Mouse (Mus musculus): Measurements from ENCODE around the gene Rras. TPM values are rescaled to one million over a fixed set of nuclear protein-coding genes. Genes with fewer than 3 reads are reported as not detected.

The Rras gene
- polyA plus RNA-seq, 1 experiment from 2014 or later, result 17.7 TPM

DNA sequence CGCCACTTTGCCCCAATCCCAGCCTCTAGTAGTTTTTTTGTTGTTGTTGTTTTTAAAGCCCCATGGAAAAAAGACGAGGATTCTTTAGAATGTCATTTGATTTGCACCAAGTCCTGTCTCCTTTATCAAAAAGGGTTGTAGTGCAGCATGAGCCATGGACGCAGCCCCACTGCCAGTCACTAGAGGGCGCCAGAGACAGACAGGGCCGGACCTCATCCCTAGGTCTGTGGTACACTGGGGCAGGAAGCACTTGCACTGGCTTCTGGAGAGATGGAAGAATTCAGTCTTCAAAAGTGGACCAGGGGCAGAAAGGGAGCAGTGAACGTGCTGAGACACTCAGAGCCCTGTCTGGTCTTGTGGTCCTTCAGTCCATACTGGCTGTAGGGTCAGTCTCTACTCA is 34.7 kb upstream of the Rras start:
- no peak overlapping the region for H3K9ac ChIP-seq (ENCODE audit: low read length)
- H3K36me3 ChIP-seq (ENCODE audit: control insufficient read depth, insufficient read depth, low read length), result peaks cover 35% of the 10 kb centered on the region
- no peaks in the 10 kb centered on the region for H3K27me3 ChIP-seq (ENCODE audit: control insufficient read depth, insufficient read depth, low read length)
- no peak overlapping the region for H3K4me2 ChIP-seq (ENCODE audit: low read depth)
- no peak for ATAC-seq (ENCODE audit: insufficient read depth, low FRiP score, low TSS enrichment)
- H3K27ac ChIP-seq (ENCODE audit: low read depth, low read length), result no peak overlapping the region
- H3K4me3 ChIP-seq (ENCODE audit: low read depth, low read length), result no peak overlapping the region
- H3K4me1 ChIP-seq (ENCODE audit: control insufficient read depth, insufficient read depth, low read length), result peaks cover 6% of the 10 kb centered on the region
- peak; percentile 88 for DNase-seq (ENCODE audit: low spot score)
- 39% methylated on average over 6 of the region's 6 CpGs for WGBS
- no peaks in the 10 kb centered on the region for H3K9me3 ChIP-seq (ENCODE audit: control insufficient read depth, low read length)

GRCm38 (mm10) chr7:44983944-44984832 is 33.6 kb upstream of the Rras start:
- WGBS, result 88% methylated on average over 7 of the region's 7 CpGs
- Histone ChIP-seq H3K27me3 (ENCODE audit: control insufficient read depth, insufficient read depth, low read length) (no peaks in the 10 kb centered on the region), H3K36me3 (ENCODE audit: control insufficient read depth, insufficient read depth, low read length) (peaks cover 27% of the 10 kb centered on the region), H3K4me3 (ENCODE audit: low read depth, low read length) (peak overlapping the region; percentile 93), H3K9me3 (ENCODE audit: control insufficient read depth, low read length) (no peaks in the 10 kb centered on the region), H3K4me2 (ENCODE audit: low read depth) (peak overlapping the region; percentile 59), H3K9ac (ENCODE audit: low read length) (no peak overlapping the region; the same call in 1 of the 2 replicates), H3K27ac (ENCODE audit: low read depth, low read length) (0 out of 2 replicates have a peak overlapping the region, but pooled peaks have one; percentile 29), H3K4me1 (ENCODE audit: control insufficient read depth, insufficient read depth, low read length) (peaks cover 8% of the 10 kb centered on the region)
- DNase-seq (ENCODE audit: low spot score) (no peak), ATAC-seq (ENCODE audit: insufficient read depth, low FRiP score, low TSS enrichment) (no peak)

- ATAC-seq (ENCODE audit: insufficient read depth, low FRiP score, low TSS enrichment) (no peak), DNase-seq (ENCODE audit: low spot score) (no peak)
- Histone ChIP-seq H3K4me3 (ENCODE audit: low read depth, low read length) (peak overlapping the region; percentile 93), H3K36me3 (ENCODE audit: control insufficient read depth, insufficient read depth, low read length) (peaks cover 22% of the 10 kb centered on the region), H3K27me3 (ENCODE audit: control insufficient read depth, insufficient read depth, low read length) (no peaks in the 10 kb centered on the region), H3K9me3 (ENCODE audit: control insufficient read depth, low read length) (no peaks in the 10 kb centered on the region), H3K9ac (ENCODE audit: low read length) (no peak overlapping the region), H3K4me1 (ENCODE audit: control insufficient read depth, insufficient read depth, low read length) (peaks cover 8% of the 10 kb centered on the region), H3K4me2 (ENCODE audit: low read depth) (peak overlapping the region; percentile 59), H3K27ac (ENCODE audit: low read depth, low read length) (no peak overlapping the region)
- 42% methylated on average over 3 of the region's 3 CpGs for WGBS
Observed at GRCm38 (mm10) chr7:44984833-44985164, 33.0 kb upstream of the Rras start.

DNA sequence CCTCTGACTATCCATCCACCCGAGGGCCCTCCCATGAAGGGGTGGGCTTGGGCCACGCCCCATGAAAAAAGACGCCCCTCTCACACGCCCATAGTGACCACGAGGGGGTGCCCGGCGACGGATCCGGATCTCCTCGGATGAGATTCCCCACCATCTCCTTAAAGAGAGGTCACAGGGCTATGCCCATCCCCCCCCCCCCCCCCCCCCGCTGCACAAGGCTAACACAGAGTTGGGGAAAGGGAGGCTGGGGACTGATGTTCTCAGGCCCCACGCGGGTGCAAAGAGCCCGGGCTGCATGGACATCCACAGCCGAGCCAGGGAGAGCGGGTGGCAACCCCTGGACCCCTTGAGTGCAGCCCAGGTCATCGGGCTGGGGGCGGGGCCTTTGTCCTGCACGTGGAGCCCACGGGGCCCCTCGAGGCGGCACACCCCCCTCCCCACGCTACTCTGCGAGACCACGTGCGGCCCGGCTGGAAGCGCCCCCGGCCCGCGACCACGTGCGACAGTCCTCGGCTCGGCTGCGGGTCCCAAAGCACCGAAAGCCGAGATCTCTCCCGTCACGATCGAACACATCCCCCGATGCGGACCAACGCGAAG is 32.1 kb upstream of the Rras start:
- ATAC-seq (ENCODE audit: insufficient read depth, low FRiP score, low TSS enrichment), result peak; percentile 25
- under 1% methylated on average over 41 of the region's 45 CpGs for WGBS
- H3K36me3 ChIP-seq (ENCODE audit: control insufficient read depth, insufficient read depth, low read length), result peaks cover 16% of the 10 kb centered on the region
- peak overlapping the region; percentile 91 for H3K27ac ChIP-seq (ENCODE audit: low read depth, low read length)
- H3K4me1 ChIP-seq (ENCODE audit: control insufficient read depth, insufficient read depth, low read length), result peaks cover 8% of the 10 kb centered on the region
- peak; percentile 86 for DNase-seq (ENCODE audit: low spot score)
- no peaks in the 10 kb centered on the region for H3K27me3 ChIP-seq (ENCODE audit: control insufficient read depth, insufficient read depth, low read length)
- peak overlapping the region; percentile 59 for H3K4me2 ChIP-seq (ENCODE audit: low read depth)
- peak overlapping the region; percentile 95 for H3K9ac ChIP-seq (ENCODE audit: low read length)
- H3K4me3 ChIP-seq (ENCODE audit: low read depth, low read length), result peak overlapping the region; percentile 93
- no peaks in the 10 kb centered on the region for H3K9me3 ChIP-seq (ENCODE audit: control insufficient read depth, low read length)

DNA sequence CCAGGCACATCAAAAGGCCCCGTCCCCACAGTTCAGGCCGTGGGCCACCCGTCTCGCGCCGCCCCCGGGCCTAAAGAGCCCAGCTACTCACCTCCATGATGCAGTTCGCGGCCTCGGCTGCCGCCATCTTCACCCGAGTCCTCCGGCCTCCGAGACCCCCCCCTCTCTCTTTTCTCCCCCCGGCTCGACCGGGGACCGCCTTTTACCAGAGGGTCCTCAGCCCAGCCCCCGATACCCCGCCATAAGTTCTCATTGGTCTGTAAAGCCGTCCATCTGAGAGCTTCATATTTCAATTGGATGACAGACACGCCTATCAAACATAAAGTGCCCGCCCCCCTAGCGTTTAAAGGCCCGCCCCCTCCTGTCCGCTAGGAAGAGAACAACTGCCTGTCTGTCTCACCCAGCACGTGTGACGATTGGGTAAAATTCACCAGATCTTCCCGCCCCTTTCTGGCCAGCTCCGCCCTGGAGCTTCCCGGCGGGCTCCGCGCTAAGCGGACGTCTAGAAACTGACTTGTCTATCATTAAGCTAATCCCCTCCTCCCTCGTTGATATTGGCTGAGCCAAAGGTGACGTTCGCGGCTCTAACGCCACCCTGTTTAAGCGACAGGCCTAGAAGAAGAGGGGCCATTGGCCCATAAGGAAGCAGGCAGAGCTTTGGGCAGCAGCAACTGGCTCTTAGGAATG is 31.4 kb upstream of the Rras start, which contains the start of gene Prmt1:
Prmt1 (minus strand) TSS at position 377 of the 687 bp plus-strand sequence.
- 1% methylated on average over 40 of the region's 42 CpGs for WGBS
- H3K36me3 ChIP-seq (ENCODE audit: control insufficient read depth, insufficient read depth, low read length), result peaks cover 11% of the 10 kb centered on the region
- H3K9ac ChIP-seq (ENCODE audit: low read length), result peak within 1 kb of the TSS; percentile 95
- H3K27ac ChIP-seq (ENCODE audit: low read depth, low read length), result peak within 1 kb of the TSS; percentile 91
- no peaks in the 10 kb centered on the region for H3K27me3 ChIP-seq (ENCODE audit: control insufficient read depth, insufficient read depth, low read length)
- H3K4me1 ChIP-seq (ENCODE audit: control insufficient read depth, insufficient read depth, low read length), result peaks cover 8% of the 10 kb centered on the region
- peak within 1 kb of the TSS; percentile 93 for H3K4me3 ChIP-seq (ENCODE audit: low read depth, low read length)
- DNase-seq (ENCODE audit: low spot score) (peak; percentile 98), ATAC-seq (ENCODE audit: insufficient read depth, low FRiP score, low TSS enrichment) (peak; percentile 94)
- peak within 1 kb of the TSS; percentile 59 for H3K4me2 ChIP-seq (ENCODE audit: low read depth)
- no peaks in the 10 kb centered on the region for H3K9me3 ChIP-seq (ENCODE audit: control insufficient read depth, low read length)

- ATAC-seq (ENCODE audit: insufficient read depth, low FRiP score, low TSS enrichment) (peak; percentile 25; the same call in 1 of the 2 replicates), DNase-seq (ENCODE audit: low spot score) (peak; percentile 26)
- Histone ChIP-seq H3K4me1 (ENCODE audit: control insufficient read depth, insufficient read depth, low read length) (peaks cover 8% of the 10 kb centered on the region), H3K36me3 (ENCODE audit: control insufficient read depth, insufficient read depth, low read length) (peaks cover 6% of the 10 kb centered on the region), H3K27me3 (ENCODE audit: control insufficient read depth, insufficient read depth, low read length) (no peaks in the 10 kb centered on the region), H3K27ac (ENCODE audit: low read depth, low read length) (peak overlapping the region; percentile 88), H3K9me3 (ENCODE audit: control insufficient read depth, low read length) (no peaks in the 10 kb centered on the region), H3K9ac (ENCODE audit: low read length) (peak overlapping the region; percentile 82), H3K4me2 (ENCODE audit: low read depth) (peak overlapping the region; percentile 53), H3K4me3 (ENCODE audit: low read depth, low read length) (peak overlapping the region; percentile 93)
- WGBS, result under 1% methylated on average over 29 of the region's 29 CpGs
Observed at GRCm38 (mm10) chr7:44986879-44987718, 30.7 kb upstream of the Rras start.

DNA sequence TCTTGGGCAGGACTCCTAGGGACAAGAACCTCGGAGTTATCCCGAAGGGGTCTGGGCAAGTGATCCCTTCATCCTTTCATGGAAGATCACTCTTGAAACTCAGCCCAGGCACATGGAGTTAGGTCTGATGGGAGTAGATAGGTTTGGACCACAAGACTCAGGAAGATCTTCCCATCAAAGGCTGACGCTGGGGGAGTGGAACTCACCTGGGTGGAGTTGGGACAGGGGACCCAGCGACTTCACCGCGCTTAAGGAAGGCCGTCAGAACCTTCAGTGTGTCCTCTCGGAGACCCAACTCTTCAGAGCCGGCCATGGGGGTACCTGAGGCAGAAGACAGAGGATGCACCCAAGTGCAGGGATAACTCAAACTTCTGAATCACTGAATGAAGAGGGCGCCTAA is 21.1 kb upstream of the Rras start:
- Histone ChIP-seq H3K27ac (ENCODE audit: low read depth, low read length) (no peak overlapping the region), H3K36me3 (ENCODE audit: control insufficient read depth, insufficient read depth, low read length) (peaks cover 21% of the 10 kb centered on the region), H3K4me3 (ENCODE audit: low read depth, low read length) (peak overlapping the region; percentile 70), H3K9ac (ENCODE audit: low read length) (peak overlapping the region; percentile 65), H3K27me3 (ENCODE audit: control insufficient read depth, insufficient read depth, low read length) (no peaks in the 10 kb centered on the region), H3K9me3 (ENCODE audit: control insufficient read depth, low read length) (no peaks in the 10 kb centered on the region), H3K4me2 (ENCODE audit: low read depth) (peak overlapping the region; percentile 88), H3K4me1 (ENCODE audit: control insufficient read depth, insufficient read depth, low read length) (peaks cover 13% of the 10 kb centered on the region)
- DNase-seq (ENCODE audit: low spot score) (no peak), ATAC-seq (ENCODE audit: insufficient read depth, low FRiP score, low TSS enrichment) (no peak)
- 21% methylated on average over 10 of the region's 10 CpGs for WGBS

All from neural tube, embryonic 11.5 days (tissue).